Mouse (Mus musculus): ENCODE measurements around the gene Pitpnb. TPM values are rescaled to one million over a fixed set of nuclear protein-coding genes. Genes with fewer than 3 reads are reported as not detected.

Pitpnb gene
- polyA plus RNA-seq, 1 experiment: 54.1 TPM

GRCm38 (mm10) chr5:111291639-111292038 is 38.9 kb upstream of the Pitpnb start:
- Histone ChIP-seq H3K79me3 (ENCODE audit: low read depth) (no peaks in the 10 kb centered on the region), H3ac (ENCODE audit: control insufficient read depth, insufficient read length, low read depth) (no peak overlapping the region), H3K4me3 (ENCODE audit: insufficient read depth, poor library complexity, severe bottlenecking) (no peak overlapping the region), H3K36me3 (ENCODE audit: control insufficient read depth, insufficient read depth) (no peaks in the 10 kb centered on the region), H3K79me2 (ENCODE audit: control insufficient read depth, insufficient read depth) (no peaks in the 10 kb centered on the region), H3K27me3 (ENCODE audit: control insufficient read depth, insufficient read depth, insufficient read length) (peaks cover 19% of the 10 kb centered on the region)
- TF ChIP-seq MAX (IDR thresholded peaks at IDR 0.05): no peak
- TF ChIP-seq FOSL1 (IDR thresholded peaks at IDR 0.05; ENCODE audit: insufficient read depth, low read length, poor library complexity, severe bottlenecking): no peak
- TF ChIP-seq MYOG (IDR thresholded peaks at IDR 0.05; ENCODE audit: control insufficient read depth, extremely low read depth, insufficient read length): no peak
- no peak for TF ChIP-seq CEBPB (IDR thresholded peaks at IDR 0.05; ENCODE audit: low read depth)
- TF ChIP-seq CTCF (IDR thresholded peaks at IDR 0.05; ENCODE audit: control insufficient read depth, insufficient read depth, insufficient read length): no peak
- no peak for TF ChIP-seq MYOD1 (IDR thresholded peaks at IDR 0.05; ENCODE audit: control insufficient read depth, insufficient read length, low read depth)
- TF ChIP-seq USF1 (IDR thresholded peaks at IDR 0.05; ENCODE audit: low read depth): no peak

- no peaks in the 10 kb centered on the region for H3K79me3 ChIP-seq (ENCODE audit: low read depth)
- H3K79me2 ChIP-seq (ENCODE audit: control insufficient read depth, insufficient read depth): no peaks in the 10 kb centered on the region
- TF ChIP-seq MYOD1 (IDR thresholded peaks at IDR 0.05; ENCODE audit: control insufficient read depth, insufficient read length, low read depth) (no peak), MYOG (IDR thresholded peaks at IDR 0.05; ENCODE audit: control insufficient read depth, extremely low read depth, insufficient read length) (no peak), FOSL1 (IDR thresholded peaks at IDR 0.05; ENCODE audit: insufficient read depth, low read length, poor library complexity, severe bottlenecking) (no peak), USF1 (IDR thresholded peaks at IDR 0.05; ENCODE audit: low read depth) (no peak), MAX (IDR thresholded peaks at IDR 0.05) (no peak), CEBPB (IDR thresholded peaks at IDR 0.05; ENCODE audit: low read depth) (no peak)
- H3K36me3 ChIP-seq (ENCODE audit: control insufficient read depth, insufficient read depth): no peaks in the 10 kb centered on the region
- no peak overlapping the region for H3K4me3 ChIP-seq (ENCODE audit: insufficient read depth, poor library complexity, severe bottlenecking)
- peaks cover 36% of the 10 kb centered on the region for H3K27me3 ChIP-seq (ENCODE audit: control insufficient read depth, insufficient read depth, insufficient read length)
- H3ac ChIP-seq (ENCODE audit: control insufficient read depth, insufficient read length, low read depth): no peak overlapping the region
Observed at GRCm38 (mm10) chr5:111297801-111298200, 32.8 kb upstream of the Pitpnb start.

GRCm38 (mm10) chr5:111298706-111299105 is 31.9 kb upstream of the Pitpnb start:
- Histone ChIP-seq H3K27me3 (ENCODE audit: control insufficient read depth, insufficient read depth, insufficient read length) (peaks cover 34% of the 10 kb centered on the region), H3K36me3 (ENCODE audit: control insufficient read depth, insufficient read depth) (no peaks in the 10 kb centered on the region), H3K79me3 (ENCODE audit: low read depth) (no peaks in the 10 kb centered on the region), H3K79me2 (ENCODE audit: control insufficient read depth, insufficient read depth) (no peaks in the 10 kb centered on the region), H3K4me3 (ENCODE audit: insufficient read depth, poor library complexity, severe bottlenecking) (no peak overlapping the region), H3ac (ENCODE audit: control insufficient read depth, insufficient read length, low read depth) (no peak overlapping the region)
- TF ChIP-seq USF1 (IDR thresholded peaks at IDR 0.05; ENCODE audit: low read depth) (no peak), MAX (IDR thresholded peaks at IDR 0.05) (no peak), FOSL1 (IDR thresholded peaks at IDR 0.05; ENCODE audit: insufficient read depth, low read length, poor library complexity, severe bottlenecking) (no peak), MYOG (IDR thresholded peaks at IDR 0.05; ENCODE audit: control insufficient read depth, extremely low read depth, insufficient read length) (no peak), CTCF (IDR thresholded peaks at IDR 0.05; ENCODE audit: control insufficient read depth, insufficient read depth, insufficient read length) (no peak), CEBPB (IDR thresholded peaks at IDR 0.05; ENCODE audit: low read depth) (no peak), MYOD1 (IDR thresholded peaks at IDR 0.05; ENCODE audit: control insufficient read depth, insufficient read length, low read depth) (no peak)

DNA sequence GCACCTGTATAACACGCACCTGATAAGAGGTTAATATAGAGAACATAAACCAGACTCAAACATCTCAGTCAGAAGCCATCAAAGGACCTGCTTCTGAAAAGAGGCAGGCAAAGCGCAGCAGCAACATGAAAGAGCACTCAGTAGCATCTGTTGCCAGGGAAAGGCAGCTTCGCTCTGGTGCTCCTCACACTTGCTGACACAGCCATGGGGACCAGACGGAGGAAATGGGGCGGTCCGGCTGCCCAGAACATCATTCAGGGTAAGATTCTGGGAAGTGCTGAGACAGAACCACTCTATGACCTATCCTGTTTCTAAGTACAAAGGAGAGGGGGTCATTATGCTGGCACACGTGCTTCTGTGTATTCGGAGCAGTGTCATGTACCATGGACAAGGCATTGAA is 29.8 kb upstream of the Pitpnb start:
- Histone ChIP-seq H3K27me3 (ENCODE audit: control insufficient read depth, insufficient read depth, insufficient read length) (peaks cover 33% of the 10 kb centered on the region), H3K36me3 (ENCODE audit: control insufficient read depth, insufficient read depth) (no peaks in the 10 kb centered on the region), H3ac (ENCODE audit: control insufficient read depth, insufficient read length, low read depth) (no peak overlapping the region), H3K79me3 (ENCODE audit: low read depth) (no peaks in the 10 kb centered on the region), H3K79me2 (ENCODE audit: control insufficient read depth, insufficient read depth) (no peaks in the 10 kb centered on the region), H3K4me3 (ENCODE audit: insufficient read depth, poor library complexity, severe bottlenecking) (no peak overlapping the region)
- TF ChIP-seq USF1 (IDR thresholded peaks at IDR 0.05; ENCODE audit: low read depth): no peak

- H3K4me3 ChIP-seq (ENCODE audit: insufficient read depth, poor library complexity, severe bottlenecking): no peak overlapping the region
- H3K27me3 ChIP-seq (ENCODE audit: control insufficient read depth, insufficient read depth, insufficient read length): peaks cover 28% of the 10 kb centered on the region
- no peaks in the 10 kb centered on the region for H3K79me2 ChIP-seq (ENCODE audit: control insufficient read depth, insufficient read depth)
- no peaks in the 10 kb centered on the region for H3K79me3 ChIP-seq (ENCODE audit: low read depth)
- TF ChIP-seq CTCF (IDR thresholded peaks at IDR 0.05; ENCODE audit: control insufficient read depth, insufficient read depth, insufficient read length) (no peak), MAX (IDR thresholded peaks at IDR 0.05) (no peak), USF1 (IDR thresholded peaks at IDR 0.05; ENCODE audit: low read depth) (no peak), CEBPB (IDR thresholded peaks at IDR 0.05; ENCODE audit: low read depth) (no peak), MYOG (IDR thresholded peaks at IDR 0.05; ENCODE audit: control insufficient read depth, extremely low read depth, insufficient read length) (no peak), FOSL1 (IDR thresholded peaks at IDR 0.05; ENCODE audit: insufficient read depth, low read length, poor library complexity, severe bottlenecking) (no peak)
- no peak overlapping the region for H3ac ChIP-seq (ENCODE audit: control insufficient read depth, insufficient read length, low read depth)
- H3K36me3 ChIP-seq (ENCODE audit: control insufficient read depth, insufficient read depth): no peaks in the 10 kb centered on the region
Observed at GRCm38 (mm10) chr5:111301736-111302135, 28.8 kb upstream of the Pitpnb start.

GRCm38 (mm10) chr5:111304730-111305129 is 25.8 kb upstream of the Pitpnb start:
- H3K79me3 ChIP-seq (ENCODE audit: low read depth): no peaks in the 10 kb centered on the region
- no peaks in the 10 kb centered on the region for H3K79me2 ChIP-seq (ENCODE audit: control insufficient read depth, insufficient read depth)
- H3K36me3 ChIP-seq (ENCODE audit: control insufficient read depth, insufficient read depth): no peaks in the 10 kb centered on the region
- H3ac ChIP-seq (ENCODE audit: control insufficient read depth, insufficient read length, low read depth): no peak overlapping the region
- no peak overlapping the region for H3K4me3 ChIP-seq (ENCODE audit: insufficient read depth, poor library complexity, severe bottlenecking)
- TF ChIP-seq CEBPB (IDR thresholded peaks at IDR 0.05; ENCODE audit: low read depth): no peak
- TF ChIP-seq CTCF (IDR thresholded peaks at IDR 0.05; ENCODE audit: control insufficient read depth, insufficient read depth, insufficient read length): no peak
- no peak for TF ChIP-seq MAX (IDR thresholded peaks at IDR 0.05)
- TF ChIP-seq FOSL1 (IDR thresholded peaks at IDR 0.05; ENCODE audit: insufficient read depth, low read length, poor library complexity, severe bottlenecking): no peak
- H3K27me3 ChIP-seq (ENCODE audit: control insufficient read depth, insufficient read depth, insufficient read length): peaks cover 24% of the 10 kb centered on the region
